Mouse (Mus musculus) hematopoietic stem cell, adult 5-6 weeks (primary cell): ENCODE measurements around the gene Rsbn1l. TPM values are rescaled to one million over a fixed set of nuclear protein-coding genes. Genes with fewer than 3 reads are reported as not detected.
A peak's percentile ranks its signal among the peaks of the same experiment; 100 is the strongest.
"Not testable (repeated sequence)": the region's sequence is repeated elsewhere in the genome, so short reads cannot be mapped to it uniquely, and the experiment has no call there.

Source experiments
- ATAC-seq, 2 experiments: fragments of 125-278 bp in 1 of 2; replicated peaks in 1 of 2; 2 replicates each; pipeline ENCODE4 v1.8.0; 2016 to 2017; ENCODE audit warnings: inconsistent platforms in 2 of 2, mild to moderate bottlenecking in 2 of 2, moderate number of reproducible peaks in 2 of 2, low read depth in 1 of 2, moderate TSS enrichment in 1 of 2; ENCODE audit not compliant: low FRiP score in 2 of 2, poor library complexity in 2 of 2, severe bottlenecking in 2 of 2, insufficient read depth in 1 of 2, low TSS enrichment in 1 of 2
- total RNA-seq: library from RNA; stranded (forward); fragments of 172-1452, 232-1000 nt; gene quantifications from 2 replicates; pipeline ENCODE4 v1.2.3, GENCODE M21; 2017

Rsbn1l gene
- total RNA-seq, 1 experiment from 2014 or later = 81.1 TPM

- no peak for ATAC-seq
Measured at GRCm38 (mm10) chr5:20952337-20952925, 3.8 kb downstream of the Rsbn1l start.

GRCm38 (mm10) chr5:20951666-20952281 is 4.4 kb downstream of the Rsbn1l start:
- ATAC-seq = peak; percentile 88

- no peak for ATAC-seq
Measured at GRCm38 (mm10) chr5:20950855-20951650, 5.1 kb downstream of the Rsbn1l start.

GRCm38 (mm10) chr5:20950516-20950854 is 5.7 kb downstream of the Rsbn1l start:
- ATAC-seq = no peak

GRCm38 (mm10) chr5:20950093-20950492 is 6.1 kb downstream of the Rsbn1l start:
- ATAC-seq = no peak

- no peak for ATAC-seq
Measured at GRCm38 (mm10) chr5:20946906-20947305, 9.3 kb downstream of the Rsbn1l start.

- ATAC-seq = peak; percentile 66 to 68
Measured at GRCm38 (mm10) chr5:20944961-20945748, 11.0 kb downstream of the Rsbn1l start.

GRCm38 (mm10) chr5:20943791-20944190 is 12.4 kb downstream of the Rsbn1l start:
- ATAC-seq = not testable (repeated sequence)

GRCm38 (mm10) chr5:20942523-20942922 is 13.7 kb downstream of the Rsbn1l start:
- no peak for ATAC-seq

GRCm38 (mm10) chr5:20941205-20941604 is 15.0 kb downstream of the Rsbn1l start:
- peak; percentile 88 to 89 for ATAC-seq

- no peak for ATAC-seq
Measured at GRCm38 (mm10) chr5:20940696-20941095, 15.5 kb downstream of the Rsbn1l start.

- no peak for ATAC-seq
Measured at GRCm38 (mm10) chr5:20940040-20940571, 16.1 kb downstream of the Rsbn1l start.

GRCm38 (mm10) chr5:20938523-20938922 is 17.7 kb downstream of the Rsbn1l start:
- no peak for ATAC-seq

GRCm38 (mm10) chr5:20935934-20936333 is 20.3 kb downstream of the Rsbn1l start:
- ATAC-seq = no peak

- ATAC-seq = peak; percentile 89 to 90
Measured at GRCm38 (mm10) chr5:20932585-20932984, 23.6 kb downstream of the Rsbn1l start.

GRCm38 (mm10) chr5:20931300-20931699 is 24.9 kb downstream of the Rsbn1l start:
- no peak for ATAC-seq

GRCm38 (mm10) chr5:20930430-20930829 is 25.8 kb downstream of the Rsbn1l start:
- ATAC-seq = no peak
